Mouse (Mus musculus) forebrain, embryonic 14.5 days (tissue): ENCODE results near the gene Col6a1. TPM values are rescaled to one million over a fixed set of nuclear protein-coding genes. Genes with fewer than 3 reads are reported as not detected.

Source experiments
- ATAC-seq: fragments of 200-750 bp; cut with Nextera tagmentation; 2 replicates; pipeline ENCODE4 v1.8.0; 2017; ENCODE audit warnings: mild to moderate bottlenecking, moderate library complexity
- DNase-seq: peaks from one replicate; pipeline ENCODE4 v3.0.0-alpha.2; 2015; ENCODE audit warnings: low spot score
- H3K27ac ChIP-seq: fragments of 300-500 bp; sonication (generic); 2 replicates; pipeline ENCODE4 v1.5.1; 2014; ENCODE audit warnings: low read depth, mild to moderate bottlenecking, control low read depth, low read length, moderate library complexity
- H3K27me3 ChIP-seq: fragments of 300-500 bp; sonication (generic); replicated peaks from 2 replicates; pipeline ENCODE4 v1.6.1; 2014; ENCODE audit warnings: low read length, control low read depth, mixed read lengths; ENCODE audit not compliant: control insufficient read depth, insufficient read depth
- H3K36me3 ChIP-seq: fragments of 300-500 bp; sonication (generic); 2 replicates; pipeline ENCODE4 v1.6.1; 2014; ENCODE audit warnings: low read length, control low read depth; ENCODE audit not compliant: control insufficient read depth, insufficient read depth
- H3K4me1 ChIP-seq: fragments of 300-500 bp; sonication (generic); 2 replicates; pipeline ENCODE4 v1.6.1; 2014; ENCODE audit warnings: antibody characterized with exemption, low read length, control low read depth; ENCODE audit not compliant: control insufficient read depth, insufficient read depth
- H3K4me2 ChIP-seq: fragments of 300-500 bp; sonication (generic); 2 replicates; pipeline ENCODE4 v1.6.1; 2014; ENCODE audit warnings: mild to moderate bottlenecking, control low read depth, low read length
- H3K4me3 ChIP-seq: fragments of 300-500 bp; sonication (generic); 2 replicates; pipeline ENCODE4 v1.5.1; 2014; ENCODE audit warnings: low read depth, low read length, control low read depth
- H3K9ac ChIP-seq: fragments of 300-500 bp; sonication (generic); 2 replicates; pipeline ENCODE4 v1.6.1; 2014; ENCODE audit warnings: mild to moderate bottlenecking, low read length, control low read depth, moderate library complexity
- H3K9me3 ChIP-seq: fragments of 300-500 bp; sonication (generic); replicated peaks from 2 replicates; pipeline ENCODE4 v1.6.1; 2016; ENCODE audit warnings: low read length, control low read depth, mixed read lengths; ENCODE audit not compliant: control insufficient read depth
- WGBS: fragments of 180-500 bp; shearing (Covaris S2); extraction: QIAGEN DNeasy Blood & Tissue Kit; methylation state at CpG from one replicate; pipeline ENCODE4 v1.1.7; 2014; 5-methylcytosine and 5-hydroxymethylcytosine counted together
- polyA plus RNA-seq: library from polyadenylated mRNA; unstranded; fragments of >200 nt; fragmentation: Nextera tagmentation; extraction: Ambion mirVana; gene quantifications from 2 replicates; pipeline ENCODE4 v1.2.1, GENCODE M21; 2014

Gene Col6a1
- polyA plus RNA-seq, 1 experiment from 2014 or later, result 6.6 TPM

DNA sequence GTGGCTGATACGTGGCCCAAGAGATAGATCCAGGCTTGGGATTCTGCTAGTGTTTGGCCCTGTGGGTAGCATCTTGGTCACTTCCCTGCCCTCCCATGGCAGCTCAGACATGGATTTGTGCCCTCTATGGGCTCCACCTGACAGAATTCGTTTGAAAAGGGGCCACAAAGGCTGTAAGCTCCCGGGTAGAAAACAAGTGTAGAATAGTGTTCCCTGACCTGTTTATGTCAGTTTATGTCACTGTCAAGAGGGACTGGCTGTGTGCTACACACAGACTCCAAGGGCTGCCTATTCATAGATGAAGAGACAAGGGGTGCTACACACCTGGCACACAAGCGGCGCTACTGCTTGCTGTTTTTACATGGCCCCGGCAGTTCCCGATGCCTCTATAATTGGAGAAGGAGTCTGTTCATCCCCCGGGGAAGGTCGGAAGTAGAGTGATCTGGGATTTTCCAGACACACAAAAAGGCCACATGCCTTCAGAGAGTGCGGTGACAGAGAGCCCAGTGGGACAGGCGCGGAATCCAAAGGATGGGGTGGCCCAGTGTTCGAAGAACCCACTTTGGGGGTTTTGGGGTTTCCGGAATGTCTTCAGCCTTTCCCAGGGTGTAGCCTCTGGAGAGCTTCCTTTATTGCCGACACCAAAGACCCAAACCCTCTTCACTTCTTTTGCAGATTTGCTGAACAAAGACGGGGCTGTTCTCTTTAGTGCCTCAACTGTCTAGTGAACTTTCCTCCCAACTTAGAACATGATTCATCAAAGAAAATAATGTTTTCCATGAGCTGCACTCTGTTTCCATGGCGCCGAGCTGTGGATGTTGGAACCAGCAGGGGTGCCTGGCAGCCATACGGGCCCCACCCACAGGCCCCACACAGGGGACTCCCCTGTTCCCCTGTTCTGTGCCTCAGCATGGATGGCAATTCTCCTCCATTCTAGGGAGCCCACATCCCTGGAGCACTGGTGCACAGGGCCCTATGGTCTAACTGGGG is 4.0 kb upstream of the Col6a1 start:
- Histone ChIP-seq H3K9me3 (no peaks in the 10 kb centered on the region), H3K9ac (no peak overlapping the region), H3K36me3 (no peaks in the 10 kb centered on the region), H3K4me2 (no peak overlapping the region), H3K4me3 (no peak overlapping the region), H3K27ac (no peak overlapping the region), H3K4me1 (0 out of 2 replicates have a peak, but pooled peaks cover 3% of the 10 kb centered on the region), H3K27me3 (no peaks in the 10 kb centered on the region)
- 79% methylated on average over 19 of the region's 19 CpGs for WGBS
- ATAC-seq (no peak), DNase-seq (no peak)

DNA sequence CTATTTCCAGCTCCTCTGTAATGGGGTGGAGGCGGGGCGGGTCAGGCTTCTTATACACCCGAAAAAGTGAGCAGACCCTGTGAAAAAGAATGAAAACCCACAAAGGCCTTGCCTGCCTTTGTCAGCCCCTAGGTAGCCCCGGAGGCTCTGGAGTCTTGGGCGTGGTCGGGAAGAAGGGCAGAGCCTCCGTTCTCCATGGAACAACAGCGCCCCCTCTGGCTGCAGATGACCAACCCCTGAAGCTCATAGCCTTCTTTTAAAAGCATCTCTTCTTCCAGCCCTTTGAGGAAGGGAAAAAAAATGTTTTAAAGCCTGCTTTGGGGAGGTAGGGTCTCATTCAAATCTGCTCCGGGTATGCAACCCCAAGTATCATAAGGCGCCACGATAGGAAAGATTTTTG is 2.4 kb upstream of the Col6a1 start:
- no peak overlapping the region for H3K27ac ChIP-seq
- no peaks in the 10 kb centered on the region for H3K9me3 ChIP-seq
- H3K27me3 ChIP-seq, result no peaks in the 10 kb centered on the region
- no peaks in the 10 kb centered on the region for H3K36me3 ChIP-seq
- ATAC-seq, result no peak
- no peak overlapping the region for H3K9ac ChIP-seq
- WGBS, result 14% methylated on average over 11 of the region's 11 CpGs
- H3K4me2 ChIP-seq, result no peak overlapping the region
- peak; percentile 54 for DNase-seq
- 0 out of 2 replicates have a peak, but pooled peaks cover 3% of the 10 kb centered on the region for H3K4me1 ChIP-seq
- H3K4me3 ChIP-seq, result no peak overlapping the region

DNA sequence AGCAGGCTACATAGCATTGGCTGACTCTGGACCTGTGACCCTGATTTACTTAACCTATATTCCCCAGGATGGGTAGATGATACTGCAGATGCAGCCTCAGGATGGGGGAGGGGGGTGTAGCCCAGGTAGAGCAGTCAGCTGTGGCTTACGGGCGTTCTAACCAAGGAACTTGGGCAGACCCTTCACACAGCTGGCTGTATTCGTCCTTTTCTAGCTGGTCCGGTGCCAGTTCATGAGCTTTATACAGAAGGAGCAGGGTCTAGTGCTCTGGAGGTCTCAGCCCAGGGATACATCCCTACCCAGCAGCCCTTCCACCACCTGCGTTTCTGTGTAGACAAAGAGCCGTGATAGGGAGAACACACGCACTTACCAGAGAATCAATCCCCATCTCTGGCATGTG is 1.3 kb upstream of the Col6a1 start:
- ATAC-seq (no peak), DNase-seq (no peak)
- no peaks in the 10 kb centered on the region for H3K27me3 ChIP-seq
- WGBS, result 85% methylated on average over 7 of the region's 7 CpGs
- no peak overlapping the region for H3K4me3 ChIP-seq
- no peaks in the 10 kb centered on the region for H3K4me1 ChIP-seq
- H3K4me2 ChIP-seq, result no peak overlapping the region
- no peak overlapping the region for H3K9ac ChIP-seq
- H3K36me3 ChIP-seq, result no peaks in the 10 kb centered on the region
- no peaks in the 10 kb centered on the region for H3K9me3 ChIP-seq
- no peak overlapping the region for H3K27ac ChIP-seq

DNA sequence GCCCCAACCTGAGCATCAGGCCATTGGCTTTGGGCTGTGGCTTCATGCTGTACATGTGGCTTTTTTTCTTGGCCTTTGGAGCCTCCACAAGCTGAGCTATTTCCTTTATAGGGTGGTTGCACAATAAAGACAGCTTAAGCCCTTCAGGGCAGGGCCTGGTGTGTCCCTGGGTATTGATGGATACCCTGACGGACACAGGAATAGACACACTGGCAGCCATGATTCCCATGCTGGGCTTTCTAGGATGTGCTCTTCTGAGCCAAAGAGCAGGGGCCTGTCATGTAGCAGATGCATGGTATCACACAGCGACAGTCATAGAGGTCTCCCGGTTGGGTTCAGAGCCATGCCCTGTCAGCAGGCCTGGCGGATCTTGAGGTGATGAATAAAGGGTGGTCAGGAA is 898 bp upstream of the Col6a1 start:
- no peak for ATAC-seq
- Histone ChIP-seq H3K27ac (no peak overlapping the region), H3K9me3 (no peaks in the 10 kb centered on the region), H3K4me3 (no peak overlapping the region), H3K36me3 (no peaks in the 10 kb centered on the region), H3K9ac (no peak overlapping the region), H3K27me3 (no peaks in the 10 kb centered on the region), H3K4me1 (no peaks in the 10 kb centered on the region), H3K4me2 (no peak overlapping the region)
- WGBS, result 95% methylated on average over 4 of the region's 4 CpGs
- DNase-seq, result no peak

DNA sequence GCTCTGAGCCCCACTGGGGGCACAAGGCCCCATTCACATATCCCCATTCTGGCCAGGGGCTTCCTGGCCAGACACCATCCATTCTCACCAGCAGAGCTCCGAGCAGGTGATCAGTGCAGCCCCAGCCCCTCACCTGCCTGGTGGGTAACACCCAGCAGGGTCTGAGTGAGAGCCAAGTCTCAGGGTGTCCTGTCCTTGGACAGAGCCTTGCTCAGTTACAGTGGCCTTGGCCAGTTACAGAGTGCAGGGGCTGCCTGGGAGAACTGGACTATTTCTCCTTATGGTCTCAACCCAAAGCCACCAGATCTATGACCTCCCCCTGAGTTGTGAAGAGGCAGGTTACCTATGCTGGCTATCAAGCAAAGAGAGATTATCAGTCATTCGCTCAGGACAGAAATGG is 871 bp downstream of the Col6a1 start:
- H3K9me3 ChIP-seq, result no peaks in the 10 kb centered on the region

DNA sequence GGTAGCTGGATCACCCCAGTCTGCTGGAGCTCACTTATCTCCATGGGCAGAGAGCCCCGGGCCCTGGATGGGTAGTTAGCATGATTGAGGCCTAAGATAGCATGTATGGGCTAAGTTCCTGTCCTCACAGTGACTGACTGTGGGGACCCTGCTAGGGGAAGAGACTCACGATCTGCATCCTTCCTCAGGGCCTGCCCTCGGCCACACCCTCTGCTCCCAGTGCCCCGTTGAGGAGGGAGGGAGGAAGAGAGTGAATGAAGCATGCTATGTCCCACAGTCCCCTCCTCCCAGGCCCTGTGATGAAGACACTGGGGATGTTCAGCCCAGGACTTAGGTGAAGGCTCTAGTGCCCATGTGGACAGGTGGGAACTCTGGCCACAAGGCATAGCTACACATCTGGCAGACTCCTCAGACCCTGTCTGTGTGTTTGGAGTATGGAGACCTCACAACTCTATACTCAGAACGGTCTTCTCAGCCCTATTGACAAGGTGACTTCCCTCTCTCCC is 1.7 kb downstream of the Col6a1 start:
- Histone ChIP-seq H3K27ac (no peak overlapping the region), H3K4me3 (no peak overlapping the region), H3K4me1 (no peaks in the 10 kb centered on the region), H3K27me3 (no peaks in the 10 kb centered on the region), H3K9me3 (no peaks in the 10 kb centered on the region), H3K9ac (no peak overlapping the region), H3K36me3 (no peaks in the 10 kb centered on the region), H3K4me2 (no peak overlapping the region)
- no peak for ATAC-seq
- no peak for DNase-seq
- WGBS, result 57% methylated on average over 5 of the region's 5 CpGs

More for the DNA sequence above, 871 bp downstream of the Col6a1 start:
- H3K27ac ChIP-seq, result no peak overlapping the region
- no peak for DNase-seq
- H3K4me2 ChIP-seq, result no peak overlapping the region
- H3K36me3 ChIP-seq, result no peaks in the 10 kb centered on the region
- H3K9ac ChIP-seq, result no peak overlapping the region
- no peak overlapping the region for H3K4me3 ChIP-seq
- no peak for ATAC-seq
- H3K4me1 ChIP-seq, result no peaks in the 10 kb centered on the region
- no peaks in the 10 kb centered on the region for H3K27me3 ChIP-seq
- 87% methylated on average over 2 of the region's 2 CpGs for WGBS

DNA sequence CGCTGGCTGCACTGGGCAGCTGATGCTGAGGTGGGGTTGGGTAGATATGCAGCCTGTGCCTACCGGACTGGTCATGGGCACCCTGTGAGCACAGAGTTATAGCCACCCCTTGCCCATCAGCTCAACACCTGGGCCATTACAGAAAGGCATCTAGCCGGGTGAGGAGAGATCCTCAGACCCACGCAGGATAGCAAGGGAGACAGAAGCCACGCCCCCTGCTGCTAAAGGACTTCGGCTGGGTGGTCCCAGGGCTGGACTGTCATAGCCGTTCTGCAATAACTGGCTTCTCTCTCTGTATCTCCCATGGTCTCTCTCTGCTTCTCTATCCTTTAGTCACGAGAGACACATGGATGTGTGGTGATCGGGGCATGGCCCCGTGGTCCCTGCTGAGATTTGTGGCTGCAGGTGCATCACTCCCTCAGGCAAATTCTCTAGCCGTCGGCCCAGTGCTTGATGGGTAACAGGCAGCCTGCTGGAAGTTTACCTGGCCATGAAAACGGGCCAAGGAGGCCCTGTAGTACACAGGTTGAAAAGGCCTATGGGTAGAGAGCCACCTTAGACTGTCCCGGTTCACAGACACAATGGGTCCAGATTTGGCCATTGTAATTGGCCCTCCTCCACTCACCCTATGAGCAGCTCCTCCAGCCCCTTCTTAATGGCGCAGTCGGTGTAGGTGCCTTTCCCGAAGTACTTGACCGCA is 3.1 kb downstream of the Col6a1 start:
- WGBS, result 88% methylated on average over 18 of the region's 18 CpGs
- H3K9ac ChIP-seq, result no peak overlapping the region
- H3K27ac ChIP-seq, result no peak overlapping the region
- no peak overlapping the region for H3K4me2 ChIP-seq
- no peaks in the 10 kb centered on the region for H3K27me3 ChIP-seq
- no peaks in the 10 kb centered on the region for H3K4me1 ChIP-seq
- no peak for ATAC-seq
- H3K36me3 ChIP-seq, result no peaks in the 10 kb centered on the region
- H3K4me3 ChIP-seq, result no peak overlapping the region
- no peaks in the 10 kb centered on the region for H3K9me3 ChIP-seq
- DNase-seq, result no peak

DNA sequence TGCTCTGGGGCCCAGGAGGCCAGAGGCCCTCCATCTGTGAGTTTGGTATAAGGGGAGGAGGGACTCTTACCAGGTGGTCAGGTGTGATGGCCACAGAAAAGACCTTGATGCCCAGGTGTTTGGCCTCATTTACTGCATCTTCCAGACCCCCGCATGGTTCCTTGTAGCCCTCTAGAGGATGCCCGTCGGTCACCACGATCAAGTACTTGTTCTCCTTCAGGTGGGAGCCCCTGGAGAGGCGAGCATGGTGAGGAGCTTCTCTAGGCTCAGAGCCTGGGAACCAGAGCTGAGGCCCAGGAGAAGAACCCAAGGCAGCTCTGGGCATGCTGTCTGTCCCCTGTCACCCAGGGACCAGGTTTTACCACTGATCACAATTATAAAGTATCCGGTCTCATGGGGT is 4.2 kb downstream of the Col6a1 start:
- WGBS, result 90% methylated on average over 6 of the region's 6 CpGs
- no peak for DNase-seq
- no peaks in the 10 kb centered on the region for H3K36me3 ChIP-seq
- no peak for ATAC-seq
- no peaks in the 10 kb centered on the region for H3K4me1 ChIP-seq
- no peak overlapping the region for H3K4me2 ChIP-seq
- no peaks in the 10 kb centered on the region for H3K9me3 ChIP-seq
- no peak overlapping the region for H3K27ac ChIP-seq
- H3K9ac ChIP-seq, result no peak overlapping the region
- no peak overlapping the region for H3K4me3 ChIP-seq
- H3K27me3 ChIP-seq, result no peaks in the 10 kb centered on the region

DNA sequence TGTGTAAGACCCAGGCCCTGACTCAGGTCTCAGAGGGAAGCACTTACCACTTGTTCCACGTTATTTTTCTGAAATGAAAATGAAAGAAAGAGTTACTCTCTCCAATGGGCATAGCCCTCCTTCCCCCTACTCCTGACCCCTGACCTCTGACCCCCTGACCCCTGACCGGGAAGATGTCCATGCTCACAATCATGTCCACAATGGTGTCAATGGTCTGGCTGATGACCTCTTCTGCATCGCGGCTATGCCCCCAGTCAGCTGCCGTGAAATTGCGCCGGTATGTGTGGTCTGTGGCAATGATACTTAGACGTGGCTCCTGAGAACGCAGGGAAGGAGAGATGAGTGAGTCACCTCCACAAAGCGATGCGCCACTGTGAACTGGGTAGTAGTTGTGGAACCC is 4.8 kb downstream of the Col6a1 start:
- Histone ChIP-seq H3K27me3 (no peaks in the 10 kb centered on the region), H3K27ac (no peak overlapping the region), H3K9ac (no peak overlapping the region), H3K9me3 (no peaks in the 10 kb centered on the region), H3K4me2 (no peak overlapping the region), H3K4me3 (no peak overlapping the region), H3K36me3 (no peaks in the 10 kb centered on the region), H3K4me1 (no peaks in the 10 kb centered on the region)
- DNase-seq, result no peak
- no peak for ATAC-seq
- WGBS, result 81% methylated on average over 11 of the region's 11 CpGs
